Mouse (Mus musculus): ENCODE measurements around the gene Ankrd65.
"Not testable (repeated sequence)": the region's sequence is repeated elsewhere in the genome, so short reads cannot be mapped to it uniquely, and the experiment has no call there.

Ankrd65 gene

DNA sequence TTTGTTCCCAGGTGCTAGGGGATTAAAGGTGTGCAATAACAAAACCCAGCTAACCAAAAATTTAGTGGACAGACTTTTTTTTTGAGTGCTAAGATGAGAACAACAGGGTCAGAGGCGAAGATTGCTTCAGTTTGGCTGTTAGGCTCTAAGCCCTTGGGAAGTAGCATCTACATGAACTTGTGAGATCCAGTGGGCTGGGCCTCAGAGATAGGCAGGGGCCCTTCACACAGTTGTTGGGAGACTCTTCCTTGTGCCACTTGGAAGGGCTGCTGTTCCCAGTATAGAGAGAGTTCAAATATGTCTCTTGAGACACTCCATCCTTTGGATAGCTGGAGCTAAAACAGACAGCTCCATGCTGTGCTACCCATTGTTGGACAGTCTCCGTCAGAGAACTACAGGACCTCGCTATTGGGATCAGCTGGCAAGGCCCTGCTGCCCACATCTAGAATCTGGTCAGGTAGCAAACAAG lies at the start of gene Ankrd65:
Ankrd65 (plus strand) TSS at position 419 of the 469 bp plus-strand sequence.
- in situ Hi-C loops (cut with MboI, MseI), result no loop called here

GRCm38 (mm10) chr4:155740681-155741080 lies 49.6 kb upstream of the Ankrd65 start:
- in situ Hi-C loops (cut with MboI, MseI), result not testable (repeated sequence)

GRCm38 (mm10) chr4:155742684-155743083 lies 47.6 kb upstream of the Ankrd65 start:
- in situ Hi-C loops (cut with MboI, MseI), result no loop called here

DNA sequence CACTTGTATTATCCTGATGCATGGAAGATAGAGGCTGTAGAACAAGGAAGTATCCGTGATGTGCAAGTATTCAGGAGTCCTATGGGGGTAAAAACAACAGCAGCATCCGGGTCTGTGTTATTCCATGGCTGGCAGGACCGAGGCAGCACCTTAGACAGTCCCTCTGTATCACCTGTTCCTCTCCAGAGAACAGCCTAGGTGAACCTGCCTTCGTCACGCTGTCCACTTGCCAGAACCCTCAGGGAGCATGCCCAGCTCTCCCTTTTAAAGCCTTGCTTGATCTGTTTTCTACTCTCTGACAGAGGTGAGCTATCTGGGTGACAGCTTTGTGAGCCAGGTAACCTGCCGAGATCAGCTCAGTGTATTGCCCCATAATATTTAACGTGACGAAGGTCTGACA lies 45.8 kb upstream of the Ankrd65 start:
- in situ Hi-C loops (cut with MboI, MseI), result no loop called here

DNA sequence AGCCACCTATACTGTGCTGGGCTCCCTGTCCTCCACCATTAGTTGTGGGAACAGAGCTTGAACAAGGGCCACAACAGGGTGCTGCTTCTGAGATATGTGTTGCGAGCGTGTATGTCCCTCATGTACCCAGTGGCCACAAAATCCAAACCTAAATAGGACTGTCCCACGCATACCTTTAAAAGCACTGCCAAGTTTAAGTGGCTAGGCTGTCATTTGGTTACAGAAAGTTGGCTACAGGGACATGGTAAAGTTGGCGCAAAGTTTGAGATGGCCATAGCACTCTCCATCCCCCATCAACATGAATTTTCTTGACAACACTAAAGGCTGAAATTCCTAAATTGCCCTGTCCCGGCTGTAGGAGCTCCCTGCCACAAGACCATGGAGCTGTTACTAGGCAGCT lies 45.1 kb upstream of the Ankrd65 start:
- in situ Hi-C loops (cut with MboI, MseI), result no loop called here

- in situ Hi-C loops (cut with MboI, MseI), result no loop called here
Observed at GRCm38 (mm10) chr4:155746036-155746548, 44.1 kb upstream of the Ankrd65 start.

GRCm38 (mm10) chr4:155746575-155747490 lies 43.4 kb upstream of the Ankrd65 start:
- in situ Hi-C loops (cut with MboI, MseI), result no loop called here

- in situ Hi-C loops (cut with MboI, MseI), result no loop called here
Observed at GRCm38 (mm10) chr4:155757011-155757410, 33.2 kb upstream of the Ankrd65 start.

DNA sequence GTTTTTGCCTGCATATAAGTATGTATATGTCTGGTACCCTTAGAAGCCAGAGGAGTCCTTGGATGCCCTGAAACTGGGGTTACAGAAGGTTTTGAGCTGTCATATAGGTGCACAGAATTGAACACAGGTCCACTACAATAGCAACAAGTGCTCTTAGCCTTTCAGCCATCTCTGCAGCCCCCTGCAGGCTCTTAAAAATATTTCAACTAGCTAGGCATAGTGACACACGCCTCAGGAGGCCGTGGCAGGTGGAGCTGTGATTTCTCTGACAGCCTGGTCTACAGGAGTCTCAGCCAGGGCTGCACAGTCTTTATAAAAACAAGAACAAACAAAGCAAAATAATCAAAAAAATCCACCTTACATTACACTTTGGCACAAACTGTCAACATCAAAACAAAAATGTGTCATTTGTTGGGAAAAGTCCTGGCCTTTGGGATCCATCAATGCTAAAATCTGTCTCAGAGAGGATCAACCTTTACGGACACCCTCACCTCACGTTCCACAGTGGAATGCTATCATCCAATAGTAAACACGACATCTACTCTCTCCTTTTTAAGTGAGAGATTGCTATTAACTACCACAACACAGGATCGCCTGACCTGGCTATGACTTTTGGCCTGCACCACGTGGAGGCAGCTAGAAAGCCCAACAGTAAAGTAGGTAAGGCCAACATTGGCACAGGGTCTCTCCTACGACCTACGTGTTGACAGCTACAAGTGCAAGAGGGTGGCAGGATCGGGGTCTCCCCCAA lies 30.2 kb upstream of the Ankrd65 start:
- in situ Hi-C loops (cut with MboI, MseI), result no loop called here

DNA sequence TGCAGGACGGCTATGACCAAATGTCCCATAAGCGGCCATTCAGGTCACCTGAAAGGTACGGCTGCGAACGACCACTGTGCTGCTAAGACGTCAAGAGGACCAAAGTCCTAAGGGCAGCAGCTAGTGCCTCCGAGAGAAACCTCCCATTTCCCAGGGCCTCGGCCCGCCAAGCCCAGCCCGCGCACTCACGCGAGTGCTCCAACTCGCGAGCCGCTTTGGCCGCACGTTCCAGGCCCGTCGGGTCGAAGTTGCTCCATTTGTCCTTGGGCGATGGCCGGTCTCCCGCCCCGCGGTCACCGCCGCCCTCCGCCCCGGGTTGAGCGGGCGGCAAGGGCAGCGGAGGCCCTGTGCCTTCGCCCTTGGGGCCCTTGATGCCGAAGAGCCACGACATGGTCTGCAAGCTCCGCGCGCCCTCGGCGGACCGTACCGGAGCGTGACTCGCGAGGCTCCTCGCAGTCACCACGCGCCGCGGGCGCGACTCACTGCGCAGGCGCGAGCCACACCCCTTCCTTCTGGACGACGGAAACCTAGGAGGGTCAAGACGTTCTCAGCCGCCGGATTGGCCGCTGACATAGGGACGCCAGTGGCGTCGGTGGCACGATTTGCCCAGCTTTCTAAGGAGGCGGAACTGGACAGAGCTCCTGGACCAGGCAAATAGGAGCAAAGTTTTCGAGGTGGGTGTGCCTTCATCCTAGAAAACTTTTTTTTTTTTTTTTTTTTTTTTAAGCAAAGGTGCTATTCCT lies 29.5 kb upstream of the Ankrd65 start, which contains the start of gene Atad3a:
Atad3a (minus strand) TSS at position 481 of the 743 bp plus-strand sequence.
- in situ Hi-C loops (cut with MboI, MseI), result no loop called here

- in situ Hi-C loops (cut with MboI, MseI), result no loop called here
Observed at GRCm38 (mm10) chr4:155761356-155762099, 28.7 kb upstream of the Ankrd65 start.

DNA sequence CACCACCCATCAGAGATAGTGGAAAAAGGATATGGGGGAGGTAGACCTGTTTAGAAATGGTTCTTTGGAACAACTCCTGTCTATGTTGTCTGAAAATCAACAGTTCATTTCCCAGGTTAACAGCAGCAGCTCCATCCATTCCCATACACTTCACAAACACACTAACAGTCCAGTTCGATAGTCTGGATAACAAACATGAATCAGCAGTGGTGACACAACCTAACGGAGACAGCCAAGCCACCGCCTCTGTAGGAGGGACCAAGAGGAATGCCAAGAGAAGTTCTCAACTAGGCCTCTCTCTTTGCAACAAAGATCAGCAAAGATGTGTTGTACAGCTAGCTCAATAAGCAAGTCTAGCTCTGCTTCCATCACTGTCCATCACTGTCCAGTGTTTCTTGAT lies 27.9 kb upstream of the Ankrd65 start:
- in situ Hi-C loops (cut with MboI, MseI), result no loop called here

- in situ Hi-C loops (cut with MboI, MseI), result no loop called here
Observed at GRCm38 (mm10) chr4:155769496-155769879, 20.8 kb upstream of the Ankrd65 start.

DNA sequence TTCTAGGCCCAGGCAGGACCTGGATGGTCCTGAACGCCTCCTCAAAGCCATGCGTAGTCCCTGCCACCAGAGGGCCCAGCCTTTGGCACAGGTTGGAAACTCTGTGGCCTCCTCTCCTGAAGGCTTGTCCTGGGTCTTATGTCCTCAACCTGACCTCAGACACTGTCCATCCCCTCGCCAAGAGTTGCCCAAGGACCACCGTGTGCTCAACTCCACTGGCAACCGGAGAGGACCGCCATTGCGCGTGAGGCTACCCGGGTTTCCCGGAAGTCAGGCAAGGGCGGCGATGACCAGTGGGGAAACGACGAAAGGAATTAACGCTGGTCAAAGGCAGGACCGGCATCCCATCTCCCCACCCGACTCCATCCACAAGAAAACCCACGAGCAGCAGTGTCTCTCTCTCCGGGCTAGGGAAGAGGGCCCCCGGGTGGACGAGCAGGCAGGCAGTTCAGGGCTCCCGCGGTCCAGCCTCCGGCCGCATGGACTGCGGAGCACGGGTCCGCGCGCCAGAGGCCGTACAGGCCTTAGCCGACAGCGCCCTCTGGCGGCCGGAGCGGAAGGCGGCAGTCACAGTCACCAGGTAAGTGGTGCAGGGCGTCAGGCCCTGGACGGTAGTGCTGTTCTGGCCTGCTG lies 20.2 kb upstream of the Ankrd65 start:
- in situ Hi-C loops (cut with MboI, MseI), result no loop called here

GRCm38 (mm10) chr4:155770626-155771025 lies 19.6 kb upstream of the Ankrd65 start:
- in situ Hi-C loops (cut with MboI, MseI), result no loop called here

DNA sequence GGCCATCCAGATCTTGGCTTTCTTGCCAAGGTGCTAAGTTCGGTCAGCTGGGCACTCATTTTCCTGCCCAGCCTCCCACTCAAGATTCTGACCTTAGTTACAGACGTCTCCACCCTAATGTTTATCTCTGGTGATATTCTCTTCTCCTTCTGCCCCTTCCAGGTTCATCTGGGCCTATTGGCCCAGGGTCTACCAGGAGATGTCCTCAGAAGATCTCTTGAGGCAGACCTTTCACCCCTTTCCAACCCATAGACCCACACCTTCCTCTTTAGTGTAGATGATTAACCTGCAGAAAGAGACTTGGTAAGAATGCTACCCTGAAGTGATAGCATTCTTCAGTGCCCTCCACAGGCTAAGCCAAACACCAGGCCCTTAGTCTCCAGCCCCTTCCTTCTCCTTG lies 18.5 kb upstream of the Ankrd65 start:
- in situ Hi-C loops (cut with MboI, MseI), result no loop called here

DNA sequence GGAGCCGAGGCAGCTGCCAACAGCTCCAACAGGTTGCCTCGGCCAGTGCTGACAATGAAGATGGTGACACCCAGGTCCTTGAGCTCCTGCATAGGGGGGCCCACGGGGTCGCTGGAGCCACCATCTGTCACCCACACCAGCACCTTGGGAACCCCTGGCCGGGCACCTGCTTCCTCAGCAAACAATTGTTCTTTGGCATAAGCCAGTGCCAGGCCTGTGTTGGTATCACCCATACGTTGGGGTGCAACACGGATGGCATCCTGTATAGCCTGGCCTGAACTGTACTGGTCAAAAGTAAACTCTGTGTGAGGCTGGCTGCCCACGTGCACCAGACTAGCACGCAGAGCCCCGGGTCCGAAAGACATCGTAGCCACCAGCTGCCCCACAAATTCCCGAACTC lies 17.5 kb upstream of the Ankrd65 start:
- in situ Hi-C loops (cut with MboI, MseI), result no loop called here

GRCm38 (mm10) chr4:155773335-155774078 lies 16.7 kb upstream of the Ankrd65 start:
- in situ Hi-C loops (cut with MboI, MseI), result no loop called here

DNA sequence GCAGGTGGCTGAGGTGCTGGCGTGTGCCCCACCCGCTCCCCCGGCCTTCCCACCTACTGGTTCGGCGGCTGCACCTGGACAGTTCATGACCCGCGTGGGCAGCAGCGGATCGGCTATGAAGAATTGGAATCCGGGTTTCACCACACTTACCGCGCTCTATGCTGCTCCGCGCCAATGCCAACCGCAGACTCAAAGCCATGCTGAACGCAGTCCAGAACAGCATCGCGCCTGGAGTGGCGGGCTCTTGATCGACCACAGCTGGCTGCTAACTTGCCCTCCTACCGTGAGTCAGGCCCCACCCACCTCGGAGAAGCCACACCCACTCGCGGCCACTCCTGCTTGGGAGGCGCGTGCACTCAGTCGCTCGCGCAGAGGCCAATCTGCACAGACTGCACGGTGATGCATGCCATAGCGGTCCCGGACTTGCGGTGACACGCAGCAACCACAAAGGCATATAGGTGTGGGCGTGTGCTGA lies 15.9 kb upstream of the Ankrd65 start, which contains the start of gene Vwa1:
Vwa1 (minus strand) TSS at position 419 of the 475 bp plus-strand sequence.
- in situ Hi-C loops (cut with MboI, MseI), result no loop called here
